Mouse (Mus musculus): Measurements from ENCODE around the gene Gna14. TPM values are rescaled to one million over a fixed set of nuclear protein-coding genes. Genes with fewer than 3 reads are reported as not detected.

Gna14 gene
- polyA plus RNA-seq, 1 experiment from 2014 or later = 4.8 TPM

- Histone ChIP-seq H3K4me2 (replicated peaks; ENCODE audit: low read depth) (no peak overlapping the region), H3K27me3 (replicated peaks; ENCODE audit: control insufficient read depth, insufficient read depth, low read length) (no peaks in the 10 kb centered on the region), H3K27ac (ENCODE audit: low read depth, low read length) (no peak overlapping the region), H3K9ac (ENCODE audit: low read depth, low read length) (no peak overlapping the region), H3K4me1 (replicated peaks; ENCODE audit: control insufficient read depth, insufficient read depth, low read length) (no peaks in the 10 kb centered on the region), H3K9me3 (ENCODE audit: control insufficient read depth) (no peaks in the 10 kb centered on the region), H3K4me3 (ENCODE audit: low read depth, low read length) (no peak overlapping the region), H3K36me3 (ENCODE audit: control insufficient read depth, insufficient read depth) (no peaks in the 10 kb centered on the region)
- TF ChIP-seq CTCF (IDR thresholded peaks at IDR 0.05; ENCODE audit: low read depth) = no peak
- no peak for ATAC-seq
Observed at GRCm38 (mm10) chr19:16411302-16411701, 24.3 kb upstream of the Gna14 start.

- Histone ChIP-seq H3K4me1 (replicated peaks; ENCODE audit: control insufficient read depth, insufficient read depth, low read length) (no peaks in the 10 kb centered on the region), H3K4me3 (ENCODE audit: low read depth, low read length) (no peak overlapping the region), H3K27me3 (replicated peaks; ENCODE audit: control insufficient read depth, insufficient read depth, low read length) (no peaks in the 10 kb centered on the region), H3K4me2 (replicated peaks; ENCODE audit: low read depth) (no peak overlapping the region), H3K36me3 (ENCODE audit: control insufficient read depth, insufficient read depth) (no peaks in the 10 kb centered on the region), H3K9me3 (ENCODE audit: control insufficient read depth) (no peaks in the 10 kb centered on the region), H3K9ac (ENCODE audit: low read depth, low read length) (no peak overlapping the region), H3K27ac (ENCODE audit: low read depth, low read length) (no peak overlapping the region)
- TF ChIP-seq CTCF (IDR thresholded peaks at IDR 0.05; ENCODE audit: low read depth) = no peak
- 88% methylated on average over 5 of the region's 5 CpGs for WGBS
- no peak for ATAC-seq
Observed at GRCm38 (mm10) chr19:16418086-16418663, 17.4 kb upstream of the Gna14 start.

GRCm38 (mm10) chr19:16425596-16425995, 10.0 kb upstream of the Gna14 start:
- no peaks in the 10 kb centered on the region for H3K4me1 ChIP-seq (replicated peaks; ENCODE audit: control insufficient read depth, insufficient read depth, low read length)
- no peak overlapping the region for H3K27ac ChIP-seq (ENCODE audit: low read depth, low read length)
- no peaks in the 10 kb centered on the region for H3K27me3 ChIP-seq (replicated peaks; ENCODE audit: control insufficient read depth, insufficient read depth, low read length)
- H3K4me3 ChIP-seq (ENCODE audit: low read depth, low read length) = no peak overlapping the region
- H3K9me3 ChIP-seq (ENCODE audit: control insufficient read depth) = no peaks in the 10 kb centered on the region
- H3K4me2 ChIP-seq (replicated peaks; ENCODE audit: low read depth) = no peak overlapping the region
- no peak overlapping the region for H3K9ac ChIP-seq (ENCODE audit: low read depth, low read length)
- TF ChIP-seq CTCF (IDR thresholded peaks at IDR 0.05; ENCODE audit: low read depth) = no peak
- ATAC-seq = no peak
- H3K36me3 ChIP-seq (ENCODE audit: control insufficient read depth, insufficient read depth) = no peaks in the 10 kb centered on the region
- WGBS = 68% methylated on average over 2 of the region's 2 CpGs

GRCm38 (mm10) chr19:16431368-16431767, 4.2 kb upstream of the Gna14 start:
- 82% methylated on average over 8 of the region's 8 CpGs for WGBS
- Histone ChIP-seq H3K27ac (ENCODE audit: low read depth, low read length) (no peak overlapping the region), H3K9ac (ENCODE audit: low read depth, low read length) (no peak overlapping the region), H3K4me1 (replicated peaks; ENCODE audit: control insufficient read depth, insufficient read depth, low read length) (0 out of 2 replicates have a peak, but pooled peaks cover 3% of the 10 kb centered on the region), H3K9me3 (ENCODE audit: control insufficient read depth) (no peaks in the 10 kb centered on the region), H3K27me3 (replicated peaks; ENCODE audit: control insufficient read depth, insufficient read depth, low read length) (peaks cover 5% of the 10 kb centered on the region; the same call in 1 of the 2 replicates), H3K4me3 (ENCODE audit: low read depth, low read length) (no peak overlapping the region), H3K36me3 (ENCODE audit: control insufficient read depth, insufficient read depth) (no peaks in the 10 kb centered on the region), H3K4me2 (replicated peaks; ENCODE audit: low read depth) (no peak overlapping the region)
- ATAC-seq = no peak
- no peak for TF ChIP-seq CTCF (IDR thresholded peaks at IDR 0.05; ENCODE audit: low read depth)

- peak; percentile 72 for TF ChIP-seq CTCF (IDR thresholded peaks at IDR 0.05; ENCODE audit: low read depth)
- WGBS = 10% methylated on average over 9 of the region's 9 CpGs
- Histone ChIP-seq H3K4me3 (ENCODE audit: low read depth, low read length) (peak overlapping the region; percentile 51), H3K4me2 (replicated peaks; ENCODE audit: low read depth) (peak overlapping the region; percentile 88), H3K9me3 (ENCODE audit: control insufficient read depth) (no peaks in the 10 kb centered on the region), H3K36me3 (ENCODE audit: control insufficient read depth, insufficient read depth) (no peaks in the 10 kb centered on the region), H3K27me3 (replicated peaks; ENCODE audit: control insufficient read depth, insufficient read depth, low read length) (peaks cover 13% of the 10 kb centered on the region; the same call in 1 of the 2 replicates), H3K9ac (ENCODE audit: low read depth, low read length) (no peak overlapping the region), H3K4me1 (replicated peaks; ENCODE audit: control insufficient read depth, insufficient read depth, low read length) (peaks cover 3% of the 10 kb centered on the region; the same call in 1 of the 2 replicates), H3K27ac (ENCODE audit: low read depth, low read length) (no peak overlapping the region)
- ATAC-seq = no peak
Observed at GRCm38 (mm10) chr19:16434879-16435278, 683 bp upstream of the Gna14 start.

GRCm38 (mm10) chr19:16436335-16437169, 990 bp downstream of the Gna14 start:
- WGBS = 8% methylated on average over 61 of the region's 61 CpGs
- Histone ChIP-seq H3K27ac (ENCODE audit: low read depth, low read length) (peak overlapping the region; percentile 24; the same call in 1 of the 2 replicates), H3K36me3 (ENCODE audit: control insufficient read depth, insufficient read depth) (no peaks in the 10 kb centered on the region)

More at GRCm38 (mm10) chr19:16436335-16437169, 990 bp downstream of the Gna14 start:
- no peak for TF ChIP-seq CTCF (IDR thresholded peaks at IDR 0.05; ENCODE audit: low read depth)
- Histone ChIP-seq H3K4me2 (replicated peaks; ENCODE audit: low read depth) (peak overlapping the region; percentile 88), H3K4me3 (ENCODE audit: low read depth, low read length) (peak overlapping the region; percentile 51), H3K9me3 (ENCODE audit: control insufficient read depth) (no peaks in the 10 kb centered on the region), H3K9ac (ENCODE audit: low read depth, low read length) (peak overlapping the region; percentile 19; the same call in 1 of the 2 replicates), H3K27me3 (replicated peaks; ENCODE audit: control insufficient read depth, insufficient read depth, low read length) (peaks cover 13% of the 10 kb centered on the region; the same call in 1 of the 2 replicates), H3K4me1 (replicated peaks; ENCODE audit: control insufficient read depth, insufficient read depth, low read length) (peaks cover 3% of the 10 kb centered on the region; the same call in 1 of the 2 replicates)
- no peak; the same call in 1 of the 2 replicates for ATAC-seq

Data from intestine, postnatal 0 days (tissue).